Mouse (Mus musculus) CH12F3 (cell line): ENCODE measurements around the gene Pdia3.

Source experiments
- in situ Hi-C: fragments of 300-500 bp; cut with MboI; formaldehyde crosslinking; loops from 2 replicates; pipeline ENCODE4 v1.14.3; 2020; ENCODE audit warnings: low sequenced_read_pairs

Gene Pdia3

DNA sequence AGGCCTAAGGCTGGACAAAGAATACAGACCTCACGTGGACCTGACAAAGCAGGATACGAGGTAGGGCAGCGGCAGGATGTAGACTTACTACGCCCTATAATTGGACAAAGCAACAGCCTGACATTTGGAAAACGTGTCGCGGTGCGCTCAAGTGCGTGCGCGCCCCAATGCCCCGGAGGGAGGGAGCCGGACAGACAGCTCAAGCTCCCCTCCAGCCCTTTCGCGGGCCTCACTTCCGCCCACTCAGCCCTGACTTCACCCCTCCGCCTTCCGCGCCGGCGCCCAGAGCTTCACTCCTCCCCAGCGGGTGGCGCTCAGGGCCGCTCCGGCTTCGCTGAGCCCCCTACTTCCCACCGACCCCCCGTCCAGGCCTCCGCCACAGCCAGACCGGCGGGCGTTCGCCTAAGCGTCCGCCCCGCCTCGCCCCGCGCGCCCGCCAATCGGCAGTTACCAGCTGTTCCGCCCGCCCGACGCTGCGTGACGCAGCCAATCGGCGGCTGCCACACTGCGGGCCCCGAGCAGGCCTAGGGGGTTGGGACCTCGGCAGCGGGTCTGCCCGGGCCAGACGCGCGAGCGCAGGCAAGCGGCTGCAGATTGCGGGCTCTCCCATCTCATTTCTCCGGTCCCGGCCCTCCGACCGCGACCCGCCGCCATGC is at the start of gene Pdia3, which contains the start of gene Catsper2:
Gene Pdia3, plus strand, starts transcription at position 389 of the 656 bp plus-strand sequence.
Gene Catsper2, minus strand, starts transcription at position 406 of the 656 bp plus-strand sequence.
- in situ Hi-C loops: no loop called here

GRCm38 (mm10) chr2:121368831-121369230 is 44.7 kb upstream of the Pdia3 start:
- in situ Hi-C loops: no loop called here

DNA sequence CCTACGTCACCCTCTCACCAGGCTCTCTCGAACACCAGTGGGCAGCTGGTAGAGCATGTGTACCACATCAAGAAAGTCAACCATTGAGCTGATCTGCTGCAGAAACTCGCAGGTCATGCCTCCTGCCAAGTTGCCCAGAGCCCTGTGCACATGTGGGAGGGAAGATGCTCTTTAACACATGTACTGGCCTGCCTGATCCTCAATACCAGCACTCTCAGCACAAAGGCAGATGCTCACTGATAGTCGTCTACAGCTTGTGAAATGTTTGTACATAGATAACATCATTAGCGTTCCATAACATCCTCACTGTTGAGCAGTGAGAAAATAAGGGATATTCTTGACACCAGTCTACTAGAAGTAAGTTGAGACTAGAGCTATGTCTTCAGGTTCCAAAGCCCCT is 42.7 kb upstream of the Pdia3 start:
- in situ Hi-C loops: no loop called here

DNA sequence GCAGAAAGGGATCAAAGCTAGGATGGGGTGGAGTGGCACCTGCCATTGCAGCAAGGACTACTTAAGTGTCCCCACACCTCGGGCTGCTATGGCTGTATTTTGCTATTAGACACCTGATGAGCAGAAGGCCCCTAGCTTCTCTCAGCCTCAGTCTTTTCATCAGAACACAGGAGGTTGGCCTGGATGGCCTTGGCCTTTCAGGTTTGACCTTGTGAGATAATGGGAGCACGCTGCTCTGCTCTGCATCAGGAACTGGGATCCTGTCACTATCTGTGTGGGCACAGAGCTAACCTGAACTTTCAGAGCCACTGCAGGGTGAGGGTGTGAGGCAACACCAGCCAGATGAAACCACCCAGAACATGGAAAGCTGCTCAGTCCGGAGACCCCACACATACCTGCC is 41.3 kb upstream of the Pdia3 start:
- in situ Hi-C loops: no loop called here

- in situ Hi-C loops: loop anchor here (25.0 kb wide), 1 partner anchor 187 kb away; no protein-coding TSS in a partner anchor
Measured at GRCm38 (mm10) chr2:121374766-121375165, 38.8 kb upstream of the Pdia3 start.

- in situ Hi-C loops: loop anchor here (25.0 kb wide), 1 partner anchor 200 kb away; no protein-coding TSS in a partner anchor
Measured at GRCm38 (mm10) chr2:121386961-121387575, 26.5 kb upstream of the Pdia3 start, which contains the start of gene Strc. Strc (minus strand) TSS chr2:121387168.

GRCm38 (mm10) chr2:121396624-121397023 is 17.0 kb upstream of the Pdia3 start:
- in situ Hi-C loops: loop anchor here (25.0 kb wide), 1 partner anchor 209 kb away; no protein-coding TSS in a partner anchor

DNA sequence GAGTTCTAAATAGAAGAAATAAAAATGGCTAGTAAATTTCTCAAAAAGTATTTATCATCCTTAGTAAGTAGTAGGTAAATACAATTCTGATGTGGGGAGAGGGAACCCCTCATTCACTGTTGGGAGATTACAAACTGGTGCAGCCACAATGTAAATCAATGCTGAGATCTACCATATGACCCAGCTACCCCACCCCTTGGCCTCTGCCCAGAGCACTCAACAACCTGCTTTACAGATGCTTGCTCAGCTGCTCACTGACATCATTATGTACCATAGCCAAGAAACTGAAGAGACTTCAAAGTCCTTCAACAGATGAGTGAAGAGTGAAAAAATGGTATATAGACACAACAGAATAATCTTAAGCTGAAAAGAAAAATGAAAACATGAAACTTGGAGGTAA is 10.3 kb upstream of the Pdia3 start:
- in situ Hi-C loops: no loop called here

DNA sequence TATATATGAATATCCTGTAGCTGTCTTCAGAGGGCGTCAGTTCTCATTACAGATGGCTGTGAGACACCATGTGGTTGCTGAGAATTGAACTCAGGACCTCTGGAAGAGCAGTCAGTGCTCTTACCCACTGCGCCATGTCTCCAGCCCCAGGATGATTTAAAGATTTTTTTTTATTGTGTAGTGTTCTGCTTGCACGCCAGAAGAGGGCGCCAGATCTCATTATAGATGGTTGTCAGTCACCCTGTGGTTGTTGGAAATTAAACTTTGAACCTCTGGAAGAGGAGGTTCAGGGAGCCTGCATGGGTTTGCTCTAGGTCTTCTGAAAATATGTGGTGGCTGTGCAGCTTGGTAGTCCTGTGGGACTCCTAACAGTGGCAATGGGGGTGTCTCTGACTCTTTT is 5.4 kb upstream of the Pdia3 start:
- in situ Hi-C loops: no loop called here

DNA sequence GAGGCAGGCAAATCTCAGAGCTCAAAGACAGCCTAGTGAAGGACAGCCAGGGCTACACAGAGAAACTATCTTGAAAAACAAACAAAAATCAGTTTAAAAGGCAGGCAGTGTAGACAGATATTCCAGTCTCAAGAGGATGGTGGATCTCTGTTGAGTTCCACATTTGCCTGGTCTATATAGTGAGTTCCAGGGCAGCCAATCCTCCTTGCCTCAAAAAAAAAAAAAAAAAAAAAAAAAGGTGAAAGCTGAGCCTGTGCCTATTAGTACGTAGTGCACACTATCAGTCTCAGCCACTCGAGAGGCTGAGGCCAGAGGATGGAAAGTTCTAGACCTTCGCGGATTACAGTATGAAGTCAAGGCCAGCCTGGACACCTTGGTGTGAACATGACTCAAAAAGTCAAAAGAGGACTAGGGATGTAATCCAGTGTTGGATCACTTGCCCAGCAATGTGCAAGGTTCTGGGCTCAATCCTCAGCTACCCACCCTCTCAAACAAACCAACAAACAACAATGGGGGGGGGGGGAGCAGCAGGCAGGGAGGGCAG is 660 bp upstream of the Pdia3 start:
- in situ Hi-C loops: no loop called here

DNA sequence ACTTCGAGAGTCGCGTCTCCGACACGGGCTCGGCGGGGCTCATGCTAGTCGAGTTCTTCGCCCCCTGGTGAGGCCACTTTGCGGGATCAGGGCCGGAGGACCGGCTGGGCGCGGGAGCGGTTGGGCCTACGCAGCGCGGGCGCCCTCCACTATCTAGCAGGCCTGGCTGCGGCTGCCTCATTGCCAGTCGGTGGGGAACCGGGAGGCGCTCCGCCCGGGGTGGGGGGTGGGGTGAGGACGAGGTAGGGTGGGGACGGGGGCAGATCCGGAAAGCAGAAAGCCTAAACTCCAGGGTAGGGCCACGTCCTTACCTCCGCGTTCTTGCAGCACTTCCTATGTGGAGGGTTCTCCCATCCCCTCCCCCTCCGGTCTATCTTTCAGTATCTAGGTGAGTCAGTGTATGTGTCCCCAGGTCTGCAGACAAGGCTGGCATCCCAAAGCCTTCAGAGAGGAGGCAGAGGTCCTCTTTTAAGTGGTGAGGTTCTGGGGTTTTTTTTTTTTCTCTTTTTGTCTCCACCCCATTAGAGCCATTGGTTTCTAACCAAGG is 637 bp downstream of the Pdia3 start:
- in situ Hi-C loops: no loop called here

GRCm38 (mm10) chr2:121415103-121415502 is 1.5 kb downstream of the Pdia3 start:
- in situ Hi-C loops: no loop called here

GRCm38 (mm10) chr2:121415591-121415990 is 2.0 kb downstream of the Pdia3 start:
- in situ Hi-C loops: no loop called here

- in situ Hi-C loops: no loop called here
Measured at GRCm38 (mm10) chr2:121416356-121416755, 2.8 kb downstream of the Pdia3 start.

- in situ Hi-C loops: no loop called here
Measured at GRCm38 (mm10) chr2:121418476-121418875, 4.9 kb downstream of the Pdia3 start.

- in situ Hi-C loops: no loop called here
Measured at GRCm38 (mm10) chr2:121423166-121423565, 9.6 kb downstream of the Pdia3 start.

- in situ Hi-C loops: no loop called here
Measured at GRCm38 (mm10) chr2:121425890-121426289, 12.3 kb downstream of the Pdia3 start.

DNA sequence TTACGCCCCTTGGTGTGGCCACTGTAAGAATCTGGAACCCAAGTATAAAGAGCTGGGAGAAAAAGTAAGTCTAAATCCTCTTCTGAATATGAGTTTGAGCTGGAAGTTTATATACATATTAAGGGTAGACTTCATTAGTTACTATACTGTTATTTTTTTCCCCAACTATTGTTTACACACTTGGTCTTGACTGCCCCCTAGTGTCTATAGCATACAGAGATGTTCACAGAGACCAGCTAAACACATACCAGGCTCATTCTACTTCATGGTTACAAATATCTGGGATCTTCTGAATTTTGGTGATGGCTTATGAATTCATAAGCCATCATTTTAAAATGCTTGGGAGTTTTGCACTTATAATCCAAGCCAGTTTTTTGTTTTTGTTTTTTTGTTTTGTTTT is 21.3 kb downstream of the Pdia3 start:
- in situ Hi-C loops: no loop called here

DNA sequence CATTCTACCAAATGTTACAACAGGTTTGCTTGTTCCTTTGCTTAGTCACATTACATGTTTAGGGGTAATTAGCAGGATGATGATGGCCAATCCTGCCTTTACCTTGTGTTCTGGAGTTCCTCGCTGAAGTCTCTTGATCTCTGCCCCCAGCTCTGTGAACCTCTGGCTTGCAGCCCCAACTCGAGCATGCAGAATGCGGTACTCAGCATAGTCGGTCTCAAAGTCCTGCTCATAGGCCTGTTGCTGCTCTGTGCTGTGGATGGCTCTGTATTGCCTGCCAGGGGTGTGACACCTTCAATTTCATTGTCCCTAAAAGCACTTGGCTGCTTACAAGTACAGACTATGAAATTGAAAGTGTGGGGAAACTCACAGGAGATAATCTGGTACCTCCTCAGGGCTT is 26.2 kb downstream of the Pdia3 start:
- in situ Hi-C loops: no loop called here

- in situ Hi-C loops: no loop called here
Measured at GRCm38 (mm10) chr2:121440834-121441605, 27.4 kb downstream of the Pdia3 start.

- in situ Hi-C loops: no loop called here
Measured at GRCm38 (mm10) chr2:121441800-121442199, 28.2 kb downstream of the Pdia3 start.
